Mouse (Mus musculus) embryonic facial prominence, embryonic 11.5 days (tissue): ENCODE results near the gene Phlpp1. TPM values are rescaled to one million over a fixed set of nuclear protein-coding genes. Genes with fewer than 3 reads are reported as not detected.

Experiments
- ATAC-seq: fragments of 200-750 bp; cut with Nextera tagmentation; replicated peaks from 2 replicates; pipeline ENCODE4 v1.8.0; 2017; ENCODE audit warnings: low read depth; ENCODE audit not compliant: insufficient number of reproducible peaks, low FRiP score, low TSS enrichment
- DNase-seq: peaks from one replicate; pipeline ENCODE4 v3.0.0-alpha.2; 2015; ENCODE audit warnings: low spot score
- H3K27ac ChIP-seq: fragments of 300-500 bp; sonication (generic); replicated peaks from 2 replicates; pipeline ENCODE4 v1.5.1; 2014; ENCODE audit warnings: mild to moderate bottlenecking, low read depth, low read length, control low read depth
- H3K27me3 ChIP-seq: fragments of 300-500 bp; sonication (generic); 2 replicates; pipeline ENCODE4 v1.6.1; 2014; ENCODE audit warnings: mild to moderate bottlenecking, low read length, moderate library complexity, mixed read lengths; ENCODE audit not compliant: control insufficient read depth, insufficient read depth
- H3K36me3 ChIP-seq: fragments of 300-500 bp; sonication (generic); replicated peaks from 2 replicates; pipeline ENCODE4 v1.6.1; 2014; ENCODE audit warnings: low read depth, mild to moderate bottlenecking, low read length, moderate library complexity, mixed read lengths; ENCODE audit not compliant: control insufficient read depth, insufficient read depth
- H3K4me1 ChIP-seq: fragments of 300-500 bp; sonication (generic); 2 replicates; pipeline ENCODE4 v1.6.1; 2014; ENCODE audit warnings: low read length, mixed read lengths; ENCODE audit not compliant: control insufficient read depth, insufficient read depth
- H3K4me2 ChIP-seq: fragments of 300-500 bp; sonication (generic); 2 replicates; pipeline ENCODE4 v1.6.1; 2014; ENCODE audit warnings: low read depth, mild to moderate bottlenecking, control low read depth, low read length, moderate library complexity
- H3K4me3 ChIP-seq: fragments of 300-500 bp; sonication (generic); 2 replicates; pipeline ENCODE4 v1.5.1; 2014; ENCODE audit warnings: low read depth, low read length, control low read depth
- H3K9ac ChIP-seq: fragments of 300-500 bp; sonication (generic); replicated peaks from 2 replicates; pipeline ENCODE4 v1.6.1; 2014; ENCODE audit warnings: mild to moderate bottlenecking, control low read depth, low read length
- H3K9me3 ChIP-seq: fragments of 300-500 bp; sonication (generic); replicated peaks from 2 replicates; pipeline ENCODE4 v1.6.1; 2016; ENCODE audit warnings: mild to moderate bottlenecking, low read length, inconsistent platforms, mixed read lengths; ENCODE audit not compliant: control insufficient read depth
- WGBS: fragments of 180-500 bp; shearing (Covaris S2); extraction: QIAGEN DNeasy Blood & Tissue Kit; methylation state at CpG from one replicate; pipeline ENCODE4 v1.1.7; 2014; 5-methylcytosine and 5-hydroxymethylcytosine counted together
- polyA plus RNA-seq: library from polyadenylated mRNA; unstranded; fragments of >200 nt; fragmentation: Nextera tagmentation; extraction: Ambion mirVana; gene quantifications from 2 replicates; pipeline ENCODE4 v1.2.1, GENCODE M21; 2014

Gene Phlpp1
- polyA plus RNA-seq, 1 experiment from 2014 or later = 3.8 TPM

DNA sequence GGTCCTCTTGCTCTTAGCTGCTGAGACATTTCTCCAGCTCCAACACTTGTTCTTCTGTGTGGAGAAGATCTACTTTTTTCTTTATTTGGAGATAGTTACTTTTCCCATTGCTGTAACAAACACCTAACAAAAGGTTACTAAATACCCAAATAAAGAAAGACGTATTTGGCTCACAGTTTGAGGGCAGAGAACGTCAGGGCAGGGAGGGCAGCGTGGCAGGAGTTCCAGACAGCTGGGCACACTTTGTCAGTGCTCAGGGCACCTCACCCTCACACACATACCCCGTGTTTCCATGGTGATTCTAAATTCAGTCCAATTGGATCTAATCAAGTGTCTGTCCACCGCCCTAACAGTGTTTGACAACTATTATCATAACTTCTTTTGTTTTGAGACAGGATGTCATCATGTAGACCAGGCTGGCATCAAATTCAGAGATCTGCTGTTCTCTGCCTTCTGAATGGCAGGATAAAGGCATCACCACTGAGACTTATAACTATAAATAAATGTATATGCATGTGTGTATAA, 1.7 kb upstream of the Phlpp1 start:
- Histone ChIP-seq H3K4me2 (no peak overlapping the region), H3K9ac (no peak overlapping the region), H3K4me3 (no peak overlapping the region), H3K4me1 (peaks cover 4% of the 10 kb centered on the region; the same call in 1 of the 2 replicates), H3K27ac (no peak overlapping the region), H3K9me3 (no peaks in the 10 kb centered on the region), H3K27me3 (no peaks in the 10 kb centered on the region), H3K36me3 (no peaks in the 10 kb centered on the region)
- ATAC-seq (no peak), DNase-seq (no peak)
- WGBS = 82% methylated on average over 5 of the region's 5 CpGs

DNA sequence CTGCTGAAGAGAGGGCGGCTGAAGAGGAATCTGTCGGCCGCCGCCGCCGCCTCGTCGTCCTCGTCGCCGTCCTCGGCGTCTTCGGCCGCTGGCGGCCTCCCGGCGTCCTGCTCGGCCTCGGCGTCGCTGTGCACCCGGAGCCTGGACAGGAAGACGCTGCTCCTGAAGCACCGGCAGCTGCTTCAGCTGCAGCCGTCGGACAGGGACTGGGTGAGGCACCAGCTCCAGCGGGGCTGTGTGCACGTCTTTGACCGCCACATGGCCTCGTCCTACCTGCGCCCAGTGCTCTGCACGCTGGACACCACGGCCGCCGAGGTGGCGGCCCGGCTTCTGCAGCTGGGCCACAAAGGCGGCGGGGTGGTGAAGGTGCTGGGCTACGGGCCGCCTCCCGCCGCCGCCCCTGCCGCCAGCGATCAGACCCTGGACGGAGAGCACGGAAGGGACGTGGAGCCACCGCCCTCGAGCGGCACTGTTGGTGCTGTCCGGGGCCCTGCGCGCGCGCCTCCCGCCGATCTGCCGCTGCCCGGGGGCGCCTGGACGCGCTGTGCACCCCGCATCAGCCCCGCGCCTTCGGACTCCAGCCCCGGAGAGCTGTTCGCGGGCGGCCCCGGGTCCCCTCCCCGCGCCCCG, 864 bp downstream of the Phlpp1 start:
- peak; percentile 48 for DNase-seq
- no peaks in the 10 kb centered on the region for H3K36me3 ChIP-seq
- H3K27ac ChIP-seq = peak overlapping the region; percentile 67
- under 1% methylated on average over 64 of the region's 77 CpGs for WGBS
- no peaks in the 10 kb centered on the region for H3K27me3 ChIP-seq
- H3K4me1 ChIP-seq = peaks cover 4% of the 10 kb centered on the region; the same call in 1 of the 2 replicates
- H3K9me3 ChIP-seq = no peaks in the 10 kb centered on the region
- peak overlapping the region; percentile 89 for H3K9ac ChIP-seq
- H3K4me3 ChIP-seq = peak overlapping the region; percentile 83
- peak; percentile 12; the same call in 1 of the 2 replicates for ATAC-seq
- peak overlapping the region; percentile 87 for H3K4me2 ChIP-seq

DNA sequence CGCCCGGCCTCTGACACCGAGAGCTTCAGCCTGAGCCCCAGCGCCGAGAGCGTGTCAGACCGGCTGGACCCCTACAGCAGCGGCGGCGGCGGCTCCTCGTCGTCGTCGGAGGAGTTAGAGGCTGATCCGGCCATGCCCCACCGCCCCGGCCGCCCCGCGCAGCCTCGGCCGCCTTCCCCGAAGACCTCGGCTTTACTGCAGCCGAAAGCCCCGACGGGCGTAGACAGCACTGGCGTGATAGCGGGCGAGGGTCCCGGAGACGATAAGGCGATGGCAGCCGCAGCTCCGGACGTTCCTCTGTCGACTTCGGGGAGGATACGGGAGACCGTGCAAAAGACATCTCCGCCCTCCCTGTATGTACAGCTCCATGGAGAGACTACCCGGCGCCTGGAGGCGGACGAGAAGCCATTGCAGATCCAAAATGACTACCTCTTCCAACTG, 1.4 kb downstream of the Phlpp1 start:
- no peaks in the 10 kb centered on the region for H3K9me3 ChIP-seq
- H3K4me2 ChIP-seq = peak overlapping the region; percentile 87
- DNase-seq (peak; percentile 43), ATAC-seq (no peak)
- no peaks in the 10 kb centered on the region for H3K27me3 ChIP-seq
- peak overlapping the region; percentile 89 for H3K9ac ChIP-seq
- WGBS = under 1% methylated on average over 46 of the region's 47 CpGs
- peak overlapping the region; percentile 83 for H3K4me3 ChIP-seq
- H3K27ac ChIP-seq = no peak overlapping the region
- H3K36me3 ChIP-seq = no peaks in the 10 kb centered on the region
- H3K4me1 ChIP-seq = peaks cover 4% of the 10 kb centered on the region; the same call in 1 of the 2 replicates

DNA sequence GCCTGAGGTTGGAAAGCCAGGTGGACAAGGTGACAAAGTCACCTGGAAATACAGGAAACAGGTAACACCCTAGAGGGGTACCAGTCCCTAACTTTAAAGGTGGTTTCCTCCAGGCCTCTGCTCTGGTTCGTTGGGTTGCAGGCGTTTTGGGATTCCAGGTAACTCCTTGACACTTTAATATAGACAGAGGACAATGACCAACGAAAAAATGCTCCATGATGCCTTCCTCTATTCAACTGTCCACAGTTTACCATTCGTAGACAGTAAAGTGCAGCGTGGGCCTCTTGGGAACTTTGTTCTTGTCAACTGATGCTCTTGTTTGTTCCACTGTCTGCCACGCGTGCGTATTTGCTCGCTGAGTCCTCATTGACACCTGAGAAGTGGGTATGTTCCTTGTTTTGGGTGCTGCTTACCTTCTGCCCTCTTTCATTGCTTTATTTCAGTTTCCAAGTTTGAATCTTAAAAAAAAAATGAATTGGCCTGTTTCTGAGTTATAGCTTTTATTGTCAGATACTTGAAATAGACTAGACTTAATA, 2.1 kb downstream of the Phlpp1 start:
- ATAC-seq = no peak
- Histone ChIP-seq H3K9ac (peak overlapping the region; percentile 89; the same call in 1 of the 2 replicates), H3K36me3 (no peaks in the 10 kb centered on the region), H3K4me2 (peak overlapping the region; percentile 87), H3K4me1 (peaks cover 4% of the 10 kb centered on the region; the same call in 1 of the 2 replicates), H3K4me3 (peak overlapping the region; percentile 83), H3K9me3 (no peaks in the 10 kb centered on the region), H3K27ac (no peak overlapping the region), H3K27me3 (no peaks in the 10 kb centered on the region)
- WGBS = 48% methylated on average over 9 of the region's 9 CpGs
- DNase-seq = no peak

DNA sequence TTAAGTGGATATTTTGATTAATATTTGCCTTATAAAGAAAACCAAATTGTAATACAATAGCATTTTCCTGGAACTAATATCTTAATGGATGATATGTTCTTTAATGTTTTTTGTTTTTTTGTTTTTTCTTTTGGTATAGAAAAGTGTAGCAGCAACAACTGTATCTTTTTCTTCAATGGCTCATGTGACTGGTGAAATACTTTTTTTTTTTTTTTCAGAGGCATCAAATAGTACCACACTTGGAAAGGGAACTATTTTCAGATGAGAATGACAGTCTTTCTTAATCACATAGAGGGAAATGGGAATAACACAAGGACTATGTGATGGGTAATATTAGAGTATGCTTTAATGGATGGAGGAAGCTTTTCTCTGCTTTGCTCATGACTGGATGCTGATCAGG, 3.0 kb downstream of the Phlpp1 start:
- ATAC-seq = no peak
- Histone ChIP-seq H3K27ac (no peak overlapping the region), H3K36me3 (no peaks in the 10 kb centered on the region), H3K4me1 (peaks cover 4% of the 10 kb centered on the region; the same call in 1 of the 2 replicates), H3K9me3 (no peaks in the 10 kb centered on the region), H3K27me3 (no peaks in the 10 kb centered on the region), H3K4me2 (no peak overlapping the region), H3K9ac (no peak overlapping the region), H3K4me3 (no peak overlapping the region)
- no peak for DNase-seq

DNA sequence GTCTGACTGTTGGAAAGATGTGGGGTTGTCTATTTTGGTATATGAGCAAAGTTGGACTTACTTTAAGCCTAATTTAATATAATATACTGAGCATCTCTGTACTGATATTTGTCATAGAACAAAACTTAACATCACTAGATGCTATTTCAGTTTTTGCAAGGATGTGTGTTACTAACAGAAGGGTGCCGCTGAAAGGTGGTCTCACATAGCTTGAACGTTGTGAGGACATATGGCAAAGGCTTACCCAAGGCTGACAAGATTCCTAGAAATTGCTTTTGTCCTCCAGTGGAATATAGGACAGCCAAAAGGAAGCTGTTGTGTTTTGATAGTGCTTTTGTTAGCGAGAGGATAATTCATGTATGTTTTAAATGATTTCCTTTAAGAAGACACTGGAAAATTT, 3.8 kb downstream of the Phlpp1 start:
- no peak for DNase-seq
- Histone ChIP-seq H3K27me3 (no peaks in the 10 kb centered on the region), H3K9ac (no peak overlapping the region), H3K4me3 (no peak overlapping the region), H3K27ac (no peak overlapping the region), H3K4me2 (no peak overlapping the region; the same call in 1 of the 2 replicates), H3K9me3 (no peaks in the 10 kb centered on the region), H3K4me1 (peaks cover 4% of the 10 kb centered on the region; the same call in 1 of the 2 replicates), H3K36me3 (no peaks in the 10 kb centered on the region)
- 65% methylated on average over 3 of the region's 3 CpGs for WGBS
- no peak for ATAC-seq

DNA sequence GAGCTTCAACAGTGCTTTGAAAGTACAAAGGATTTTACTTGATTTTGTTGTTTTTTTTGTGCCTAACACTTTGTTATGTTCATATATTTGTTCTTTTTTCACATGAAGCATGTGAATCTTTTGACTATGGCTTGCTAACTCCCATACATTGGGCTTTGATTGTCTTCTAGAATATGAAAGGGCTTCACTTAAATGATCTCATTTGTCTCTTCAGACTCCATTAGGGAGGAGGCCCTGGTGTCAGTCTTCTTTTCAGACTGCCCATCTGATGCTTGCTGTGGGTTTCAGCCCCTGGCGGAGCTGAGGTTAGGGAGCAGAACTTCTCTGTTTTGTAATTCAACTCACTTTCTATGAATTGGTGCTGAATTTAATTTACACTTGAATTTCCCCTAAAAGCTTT, 5.2 kb downstream of the Phlpp1 start:
- H3K4me2 ChIP-seq = no peak overlapping the region

More for the DNA sequence above, 5.2 kb downstream of the Phlpp1 start:
- Histone ChIP-seq H3K27ac (no peak overlapping the region), H3K9me3 (no peaks in the 10 kb centered on the region), H3K9ac (no peak overlapping the region), H3K36me3 (no peaks in the 10 kb centered on the region), H3K4me3 (no peak overlapping the region), H3K27me3 (no peaks in the 10 kb centered on the region), H3K4me1 (peaks cover 4% of the 10 kb centered on the region; the same call in 1 of the 2 replicates)
- no peak for ATAC-seq
- DNase-seq = no peak
- 41% methylated on average over 1 of the region's 1 CpGs for WGBS
